Mouse (Mus musculus) liver, postnatal 0 days (tissue): ENCODE measurements around the gene Slc10a1. TPM values are rescaled to one million over a fixed set of nuclear protein-coding genes. Genes with fewer than 3 reads are reported as not detected.
A peak's percentile ranks its signal among the peaks of the same experiment; 100 is the strongest.

Experiments
- ATAC-seq: fragments of 200-750 bp; cut with Nextera tagmentation; 2 replicates; pipeline ENCODE4 v1.8.0; 2017; ENCODE audit warnings: mild to moderate bottlenecking, moderate library complexity
- DNase-seq: peaks from one replicate; pipeline ENCODE4 v3.0.0-alpha.2; 2016
- H3K27ac ChIP-seq: fragments of 300-500 bp; sonication (generic); 2 replicates; pipeline ENCODE4 v1.5.1; 2014; ENCODE audit warnings: antibody characterized with exemption, moderate library complexity, mild to moderate bottlenecking, low read depth
- H3K27me3 ChIP-seq: fragments of 300-500 bp; sonication (generic); 2 replicates; pipeline ENCODE4 v1.6.1; 2014; ENCODE audit warnings: low read length, control low read depth, mixed read lengths; ENCODE audit not compliant: insufficient read depth
- H3K36me3 ChIP-seq: fragments of 300-500 bp; sonication (generic); replicated peaks from 2 replicates; pipeline ENCODE4 v1.6.1; 2014; ENCODE audit warnings: mild to moderate bottlenecking, control low read depth, low read length, moderate library complexity, mixed read lengths; ENCODE audit not compliant: insufficient read depth
- H3K4me1 ChIP-seq: fragments of 300-500 bp; sonication (generic); 2 replicates; pipeline ENCODE4 v1.6.1; 2014; ENCODE audit warnings: antibody characterized with exemption, mild to moderate bottlenecking, control low read depth; ENCODE audit not compliant: insufficient read depth
- H3K4me2 ChIP-seq: fragments of 300-500 bp; sonication (generic); 2 replicates; pipeline ENCODE4 v1.6.1; 2014; ENCODE audit warnings: low read depth, mild to moderate bottlenecking, low read length, moderate library complexity, mixed read lengths
- H3K4me3 ChIP-seq: fragments of 300-500 bp; sonication (generic); 2 replicates; pipeline ENCODE4 v1.5.1; 2014; ENCODE audit warnings: low read depth, low read length
- H3K9ac ChIP-seq: fragments of 300-500 bp; sonication (generic); replicated peaks from 2 replicates; pipeline ENCODE4 v1.6.1; 2014; ENCODE audit warnings: mild to moderate bottlenecking, moderate library complexity
- H3K9me3 ChIP-seq: fragments of 300-500 bp; sonication (generic); 2 replicates; pipeline ENCODE4 v1.6.1; 2016; ENCODE audit warnings: mild to moderate bottlenecking, control low read depth, low read length, mixed read lengths
- CTCF ChIP-seq: sonication (generic); IDR thresholded peaks from 2 replicates; pipeline ENCODE4 v1.5.1; 2016; ENCODE audit warnings: antibody characterized with exemption, low read depth
- EP300 ChIP-seq: IDR thresholded peaks from 2 replicates; pipeline ENCODE4 v1.6.1; 2016; ENCODE audit warnings: antibody characterized with exemption, low read depth, mild to moderate bottlenecking
- WGBS: fragments of 180-500 bp; shearing (Covaris S2); extraction: QIAGEN DNeasy Blood & Tissue Kit; methylation state at CpG from one replicate; pipeline ENCODE4 v1.1.7; 2014; ENCODE audit not compliant: insufficient replicate concordance; 5-methylcytosine and 5-hydroxymethylcytosine counted together
- polyA plus RNA-seq: library from polyadenylated mRNA; unstranded; fragments of >200 nt; fragmentation: Nextera tagmentation; extraction: Ambion mirVana; gene quantifications from 2 replicates; pipeline ENCODE4 v1.2.1, GENCODE M21; 2015

Slc10a1 gene
- polyA plus RNA-seq, 1 experiment from 2014 or later = 502 TPM

DNA sequence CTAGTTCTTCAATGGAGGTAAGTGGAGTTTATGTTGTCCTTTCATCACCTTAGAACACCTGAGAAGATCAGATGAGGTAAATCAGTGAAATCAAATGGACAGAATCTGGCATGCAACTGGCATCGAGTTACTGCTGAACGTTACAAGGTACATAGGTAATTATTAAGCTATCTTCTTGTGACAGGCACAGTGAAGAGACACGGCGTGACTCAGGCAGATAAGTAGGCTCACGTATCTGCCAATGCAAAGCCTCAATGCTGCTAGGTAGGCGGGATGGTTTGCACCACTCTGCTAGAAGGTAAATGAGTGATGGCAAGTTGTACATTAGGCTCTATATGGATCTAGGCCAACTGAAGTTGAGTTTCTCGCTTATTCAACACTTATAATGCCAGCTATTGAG, 38.4 kb downstream of the Slc10a1 start:
- Histone ChIP-seq H3K4me1 (peaks cover 33% of the 10 kb centered on the region), H3K36me3 (no peaks in the 10 kb centered on the region), H3K27ac (peak overlapping the region; percentile 65), H3K4me3 (no peak overlapping the region), H3K9ac (no peak overlapping the region), H3K4me2 (no peak overlapping the region), H3K9me3 (no peaks in the 10 kb centered on the region), H3K27me3 (no peaks in the 10 kb centered on the region)
- peak; percentile 94 for TF ChIP-seq EP300
- no peak for TF ChIP-seq CTCF
- peak; percentile 71 for DNase-seq
- WGBS = 48% methylated on average over 7 of the region's 7 CpGs
- peak; percentile 93 for ATAC-seq

DNA sequence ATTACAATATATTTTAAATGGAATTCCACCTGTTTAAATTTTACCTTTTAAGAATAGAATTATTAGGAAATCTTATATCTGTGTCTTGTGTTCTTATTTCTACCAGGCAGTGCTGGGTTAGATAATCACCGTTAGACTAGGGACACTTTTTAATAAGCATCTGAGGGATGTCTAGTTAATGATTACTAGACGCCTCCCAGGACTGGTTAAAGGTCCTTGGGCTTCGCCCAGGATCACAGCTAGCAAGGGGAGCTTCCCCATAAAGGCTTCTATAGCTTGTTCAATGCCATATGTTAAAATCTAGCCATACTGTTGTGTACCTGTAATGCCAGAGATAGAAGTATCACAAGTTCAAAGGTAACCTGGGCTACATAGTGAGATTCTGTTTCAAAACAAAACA, 39.6 kb downstream of the Slc10a1 start:
- Histone ChIP-seq H3K27me3 (no peaks in the 10 kb centered on the region), H3K27ac (peak overlapping the region; percentile 79), H3K4me3 (no peak overlapping the region), H3K36me3 (no peaks in the 10 kb centered on the region), H3K4me1 (peaks cover 33% of the 10 kb centered on the region), H3K9ac (no peak overlapping the region), H3K9me3 (no peaks in the 10 kb centered on the region), H3K4me2 (no peak overlapping the region)
- DNase-seq (no peak), ATAC-seq (peak; percentile 35)
- WGBS = 63% methylated on average over 3 of the region's 3 CpGs
- TF ChIP-seq CTCF = no peak
- TF ChIP-seq EP300 = no peak

DNA sequence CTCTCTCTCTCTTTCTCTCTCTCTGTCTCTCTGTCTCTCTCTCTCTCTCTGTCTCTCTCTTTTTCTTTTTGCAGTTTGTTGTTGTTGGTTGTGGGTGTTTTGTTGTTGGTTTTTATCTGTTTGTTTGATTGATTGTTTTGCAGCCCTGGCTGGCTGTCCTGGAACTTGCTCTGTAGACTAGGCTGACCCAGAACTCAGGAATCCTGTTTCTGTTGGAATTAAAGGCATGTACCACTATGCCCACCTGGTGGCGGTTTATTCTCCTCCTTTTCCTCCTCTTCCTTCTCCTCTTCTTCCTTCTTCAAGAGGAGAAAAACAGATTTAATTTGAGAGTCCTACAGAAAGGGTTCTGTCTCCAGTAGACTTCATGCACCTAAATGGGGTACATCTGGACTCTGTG, 41.0 kb downstream of the Slc10a1 start:
- DNase-seq = no peak
- H3K27ac ChIP-seq = no peak overlapping the region

DNA sequence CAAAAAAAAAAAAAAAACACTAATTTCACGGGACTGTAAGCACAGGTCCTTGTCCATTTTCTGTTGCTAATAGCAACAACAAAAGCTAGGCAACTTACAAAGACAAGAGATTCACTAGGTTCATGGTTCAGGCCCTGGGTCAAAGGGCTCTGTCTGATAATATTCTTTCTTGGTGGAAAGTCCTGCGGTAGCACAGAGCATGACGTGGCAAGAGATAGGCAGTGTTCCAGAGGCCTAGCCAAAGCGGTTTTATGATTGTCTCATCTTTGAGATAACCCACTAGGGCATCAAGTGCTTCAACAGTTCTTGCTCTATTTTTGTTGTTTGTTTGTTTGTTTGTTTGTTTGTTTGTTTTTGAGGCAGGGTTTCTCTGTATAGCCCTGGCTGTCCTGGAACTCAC, 42.0 kb downstream of the Slc10a1 start:
- 41% methylated on average over 4 of the region's 4 CpGs for WGBS
- no peak for ATAC-seq
- no peaks in the 10 kb centered on the region for H3K36me3 ChIP-seq
- TF ChIP-seq CTCF (no peak), EP300 (peak; percentile 33; the same call in 1 of the 2 replicates)
- H3K9me3 ChIP-seq = no peaks in the 10 kb centered on the region
- H3K27ac ChIP-seq = peak overlapping the region; percentile 13; the same call in 1 of the 2 replicates
- H3K4me1 ChIP-seq = peaks cover 26% of the 10 kb centered on the region
- no peaks in the 10 kb centered on the region for H3K27me3 ChIP-seq
- DNase-seq = peak; percentile 29
- no peak overlapping the region for H3K4me2 ChIP-seq
- H3K9ac ChIP-seq = no peak overlapping the region
- no peak overlapping the region for H3K4me3 ChIP-seq

More for the DNA sequence above, 41.0 kb downstream of the Slc10a1 start:
- TF ChIP-seq CTCF (no peak), EP300 (no peak)
- Histone ChIP-seq H3K4me3 (no peak overlapping the region), H3K27me3 (no peaks in the 10 kb centered on the region), H3K36me3 (no peaks in the 10 kb centered on the region), H3K9me3 (no peaks in the 10 kb centered on the region), H3K4me1 (peaks cover 33% of the 10 kb centered on the region), H3K4me2 (no peak overlapping the region), H3K9ac (no peak overlapping the region)
- no peak for ATAC-seq
- WGBS = 72% methylated on average over 1 of the region's 1 CpGs

DNA sequence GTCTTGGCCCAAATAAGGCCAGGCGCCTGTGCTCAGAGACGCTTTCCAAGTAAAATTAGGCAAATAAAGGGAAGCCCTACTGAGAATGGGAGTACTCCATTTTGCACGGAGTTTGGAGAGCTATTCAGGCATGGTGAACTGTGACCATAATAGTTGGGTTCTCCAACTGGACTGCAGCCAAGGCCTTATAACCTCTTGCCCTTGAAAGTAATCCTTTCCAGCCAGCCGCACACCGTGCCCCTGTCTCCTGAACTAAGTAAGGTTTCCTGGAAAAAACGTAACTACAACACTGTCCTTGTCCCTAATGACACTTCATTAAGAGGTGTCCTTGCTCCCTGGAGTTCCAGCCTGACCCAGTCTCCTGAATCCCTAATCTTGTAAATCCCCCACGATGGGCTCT, 42.6 kb downstream of the Slc10a1 start:
- Histone ChIP-seq H3K9me3 (no peaks in the 10 kb centered on the region), H3K9ac (no peak overlapping the region), H3K27ac (peak overlapping the region; percentile 55), H3K4me3 (no peak overlapping the region), H3K4me1 (peaks cover 23% of the 10 kb centered on the region), H3K27me3 (no peaks in the 10 kb centered on the region), H3K36me3 (no peaks in the 10 kb centered on the region), H3K4me2 (no peak overlapping the region)
- 69% methylated on average over 7 of the region's 7 CpGs for WGBS
- ATAC-seq = no peak
- DNase-seq = peak; percentile 21
- TF ChIP-seq CTCF = no peak
- no peak for TF ChIP-seq EP300

DNA sequence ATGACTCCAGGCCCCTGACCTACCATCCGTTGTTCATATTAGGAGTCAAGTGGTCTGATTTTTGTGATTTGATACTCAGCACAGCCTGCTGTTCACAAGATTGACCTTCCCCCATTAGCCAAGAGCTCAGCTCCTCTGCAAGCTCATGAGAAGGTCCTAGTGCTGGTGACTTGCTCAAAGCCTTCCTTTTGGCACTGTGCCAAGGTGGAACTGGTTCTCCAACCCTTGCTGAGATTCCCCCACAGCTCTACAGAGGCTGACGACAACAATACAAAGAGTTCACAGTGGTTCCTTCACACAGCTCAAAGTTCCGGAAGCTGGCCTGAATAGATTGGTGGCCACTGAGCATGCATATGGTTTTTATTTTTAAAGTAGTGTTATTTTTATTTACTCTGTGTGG, 44.3 kb downstream of the Slc10a1 start:
- Histone ChIP-seq H3K27me3 (no peaks in the 10 kb centered on the region), H3K4me1 (peaks cover 15% of the 10 kb centered on the region), H3K27ac (0 out of 2 replicates have a peak overlapping the region, but pooled peaks have one; percentile 1), H3K9me3 (no peaks in the 10 kb centered on the region), H3K4me3 (no peak overlapping the region), H3K36me3 (no peaks in the 10 kb centered on the region), H3K4me2 (no peak overlapping the region), H3K9ac (no peak overlapping the region)
- peak; percentile 31 for DNase-seq
- ATAC-seq = peak; percentile 20
- WGBS = 48% methylated on average over 3 of the region's 3 CpGs
- TF ChIP-seq EP300 = no peak
- TF ChIP-seq CTCF = no peak

DNA sequence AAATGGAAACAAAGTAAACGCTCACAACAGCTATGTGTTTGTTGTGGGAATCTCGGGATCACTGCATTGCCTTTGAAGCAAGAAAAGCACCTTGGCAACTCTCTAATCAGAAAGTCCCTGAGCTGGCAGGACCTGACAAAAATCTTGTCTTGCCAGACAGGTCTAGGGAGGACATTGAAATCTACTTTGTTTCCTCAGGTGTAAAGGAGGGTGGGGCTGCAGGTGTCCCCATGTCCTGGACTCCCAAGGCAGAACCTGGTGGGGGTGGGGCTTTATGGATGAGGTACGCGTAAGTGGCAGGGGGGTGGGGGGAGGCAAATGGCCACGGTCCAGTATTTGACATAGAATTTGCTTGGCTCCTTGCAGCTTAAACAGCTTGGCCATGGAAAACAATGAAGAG, 44.9 kb downstream of the Slc10a1 start:
- H3K4me1 ChIP-seq = peaks cover 14% of the 10 kb centered on the region
- no peak overlapping the region for H3K4me3 ChIP-seq
- H3K27ac ChIP-seq = no peak overlapping the region
- whole genome bisulfite sequencing = 55% methylated on average over 5 of the region's 5 CpGs
- no peak for TF ChIP-seq EP300
- no peak for TF ChIP-seq CTCF
- no peaks in the 10 kb centered on the region for H3K9me3 ChIP-seq
- no peak overlapping the region for H3K9ac ChIP-seq
- H3K27me3 ChIP-seq = no peaks in the 10 kb centered on the region
- no peaks in the 10 kb centered on the region for H3K36me3 ChIP-seq
- DNase-seq (peak; percentile 15), ATAC-seq (no peak)
- H3K4me2 ChIP-seq = no peak overlapping the region
